Mouse (Mus musculus) spleen, postnatal 36 days (tissue): ENCODE data around the gene Olfr1314.

ENCODE experiments used
- DNase-seq, 2 experiments: peaks; one replicate each; pipeline ENCODE4 v3.0.0; 2022; ENCODE audit warnings: low spot score in 2 of 2, mixed read lengths in 1 of 2

The Olfr1314 gene

DNA sequence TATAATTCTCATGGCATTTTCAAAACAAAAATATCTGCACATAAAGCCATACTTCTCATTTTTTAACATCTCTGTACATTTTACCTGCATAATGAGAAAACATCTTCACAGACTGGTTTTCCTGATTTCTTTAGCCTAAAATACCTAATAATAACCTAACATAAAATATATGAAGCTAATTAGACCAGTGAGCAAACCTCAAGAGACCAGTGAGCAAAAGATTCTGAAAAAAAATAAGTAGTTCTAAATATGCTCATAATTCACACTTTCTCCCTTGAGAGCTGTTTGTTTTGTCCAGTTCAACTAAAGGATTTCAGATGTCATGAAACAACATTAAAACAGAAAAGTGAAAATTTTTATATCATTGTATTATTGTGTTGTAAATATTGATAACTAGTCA is at the start of gene Olfr1314:
Gene Olfr1314, minus strand, starts transcription at position 101 of the 400 bp plus-strand sequence.
- no peak for DNase-seq

DNA sequence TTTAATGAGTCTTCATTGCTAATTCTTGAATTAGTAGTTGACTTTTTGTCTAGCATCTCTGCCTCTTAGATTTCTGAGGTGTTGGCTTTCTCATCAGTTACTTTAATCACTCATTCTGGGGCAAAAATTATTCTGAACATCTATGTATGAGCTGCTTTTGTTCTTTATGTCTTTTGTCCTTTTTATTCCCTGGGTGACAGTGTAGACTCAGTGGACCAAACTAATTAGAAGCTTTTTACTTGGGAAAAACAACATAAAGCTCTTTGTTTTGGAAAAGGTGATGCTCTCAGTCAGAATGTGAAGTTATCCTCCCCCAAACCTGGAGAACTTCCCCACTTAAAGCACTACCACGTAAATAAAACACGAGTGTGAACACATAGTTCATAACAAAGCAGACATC is 43.4 kb upstream of the Olfr1314 start, which contains the start of gene Olfr1317:
Gene Olfr1317, plus strand, starts transcription at position 301 of the 400 bp plus-strand sequence.
- no peak for DNase-seq

DNA sequence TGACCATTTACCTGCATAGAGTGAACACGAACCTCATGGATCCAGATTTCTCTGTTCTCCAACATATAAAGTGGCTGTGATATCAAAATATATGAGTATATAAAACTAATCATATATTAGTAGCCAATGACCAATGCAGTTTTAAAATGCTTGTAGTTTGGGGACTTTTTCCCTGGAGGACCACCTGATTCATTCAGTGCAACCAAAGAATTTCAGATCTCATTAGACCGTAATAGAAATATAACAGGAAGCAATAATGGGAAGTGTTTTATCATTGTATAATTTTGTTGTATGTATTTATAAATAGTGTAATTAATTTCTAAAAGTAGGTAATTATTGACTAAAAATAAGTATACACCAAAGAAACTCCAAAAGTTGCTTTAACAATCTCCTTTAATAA is 38.3 kb upstream of the Olfr1314 start, which contains the start of gene Olfr1316:
Gene Olfr1316, minus strand, starts transcription at position 101 of the 400 bp plus-strand sequence.
- DNase-seq = no peak

DNA sequence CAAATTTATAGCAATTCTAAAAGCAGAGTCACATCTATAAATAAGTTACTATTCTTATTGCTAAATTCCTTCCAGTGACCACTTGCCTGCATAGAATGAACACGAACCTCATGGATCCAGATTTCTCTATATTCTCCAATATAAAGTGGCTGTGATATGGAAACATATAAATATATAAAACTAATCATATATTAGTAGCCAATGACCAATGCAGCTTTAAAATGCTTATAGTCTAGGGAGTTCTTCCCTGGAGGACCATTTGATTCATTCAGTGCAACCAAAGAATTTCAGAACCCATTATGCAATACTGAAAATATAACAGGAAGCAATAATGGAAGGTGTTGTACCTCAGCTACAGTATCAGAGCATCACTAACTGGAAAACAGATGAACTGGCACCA is 18.8 kb upstream of the Olfr1314 start, which contains the start of gene Olfr1315-ps1:
Gene Olfr1315-ps1, minus strand, starts transcription at position 101 of the 400 bp plus-strand sequence.
- DNase-seq = no peak

DNA sequence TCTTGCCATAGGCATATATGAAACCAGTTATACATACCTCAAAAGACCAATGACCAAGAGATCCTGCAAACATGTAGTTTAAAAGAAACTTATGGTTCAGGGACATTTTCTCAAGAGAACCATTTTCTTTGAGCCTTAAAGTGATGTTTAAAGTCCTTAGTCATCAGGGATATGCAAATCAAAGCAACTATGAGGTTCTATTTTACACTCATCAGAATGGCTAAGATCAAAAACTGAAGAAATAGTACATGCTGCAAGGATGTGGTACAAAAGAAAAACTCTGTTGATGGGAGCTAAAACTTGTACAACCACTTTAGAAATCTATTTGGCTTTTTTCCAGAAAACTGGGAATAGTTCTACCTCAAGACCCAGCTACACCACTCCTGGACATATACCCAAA is 18.8 kb downstream of the Olfr1314 start, which contains the start of gene Olfr1313:
Gene Olfr1313, minus strand, starts transcription at position 101 of the 400 bp plus-strand sequence.
- DNase-seq = no peak

DNA sequence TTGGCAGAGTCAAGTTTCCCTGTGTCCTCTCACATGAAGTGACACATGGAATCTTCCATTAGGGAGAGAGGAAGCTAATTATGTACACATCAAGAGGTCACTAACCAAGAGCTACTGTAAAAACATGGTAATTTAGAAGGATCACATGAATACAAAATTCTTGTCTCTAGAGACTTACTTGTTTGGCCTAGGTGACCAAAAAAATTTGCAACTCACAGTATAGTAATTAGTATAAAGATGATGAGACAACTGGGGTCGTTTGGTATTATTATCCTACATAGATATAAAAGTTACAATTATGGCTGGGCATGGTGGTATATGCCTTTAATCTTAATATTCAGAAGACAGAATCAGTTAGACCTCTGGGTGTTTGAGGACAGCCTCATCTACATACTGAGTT is 46.4 kb downstream of the Olfr1314 start, which contains the start of gene Olfr1312:
Gene Olfr1312, minus strand, starts transcription at position 101 of the 400 bp plus-strand sequence.
- DNase-seq = no peak
